Mouse (Mus musculus) cerebellum, postnatal 36 days (tissue): ENCODE measurements at regions not wholly inside any gene's neighbourhood (a gene's known extent, or its start where the extent isn't known, plus 50 kb on each side); places are given as distances from the start of the nearest gene placed in this dataset.
A peak's percentile ranks its signal among the peaks of the same experiment; 100 is the strongest.

ENCODE experiments used
- DNase-seq, 2 experiments: peaks; one replicate each; pipeline ENCODE4 v3.0.0; 2021 to 2022; ENCODE audit warnings: mixed read lengths in 2 of 2

DNA sequence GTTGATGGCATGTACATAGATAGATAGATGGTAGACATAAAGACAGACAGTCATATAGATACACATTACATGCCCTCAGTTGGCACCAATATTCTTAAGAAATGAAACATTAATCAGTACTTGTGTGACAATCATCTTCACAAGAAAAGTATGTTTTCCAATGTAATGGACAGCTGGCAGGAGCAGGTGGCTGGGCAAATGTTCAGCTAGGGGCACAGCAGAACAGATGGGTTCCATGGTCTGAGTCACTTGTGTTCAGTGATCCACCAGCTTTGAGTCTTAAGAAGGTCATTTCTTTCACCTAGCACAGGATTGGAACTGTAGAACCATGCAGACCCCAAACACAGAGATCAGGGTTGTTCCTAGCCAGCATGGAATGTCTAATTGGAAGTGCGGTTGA, 2631.2 kb upstream of the 5930422O12Rik start:
- peak; percentile 52 to 53 for DNase-seq

GRCm38 (mm10) chr8:30817028-30817427, 2611.5 kb upstream of the 5930422O12Rik start:
- DNase-seq: no peak

- no peak for DNase-seq
These were observed 2605.5 kb upstream of the 5930422O12Rik start for GRCm38 (mm10) chr8:30822835-30823587.

DNA sequence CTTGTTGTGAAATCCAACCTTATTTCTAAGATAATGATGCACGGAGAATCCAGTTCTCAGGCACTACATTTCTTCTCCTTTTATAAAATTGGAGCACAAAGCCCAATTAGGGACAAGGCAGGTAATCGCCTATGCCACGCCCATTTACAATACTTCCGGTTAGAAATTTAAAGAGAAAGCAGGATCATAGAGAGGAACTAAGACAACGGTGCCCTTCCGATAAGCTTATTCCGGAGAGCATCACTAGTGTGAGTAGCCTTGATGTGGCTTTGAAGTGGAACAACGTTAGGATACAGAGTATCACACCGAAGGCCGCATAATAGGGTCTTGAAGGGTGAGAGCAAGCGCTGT, 2604.9 kb upstream of the 5930422O12Rik start:
- no peak for DNase-seq

- no peak for DNase-seq
These were observed 2602.5 kb upstream of the 5930422O12Rik start for GRCm38 (mm10) chr8:30826021-30826420.

DNA sequence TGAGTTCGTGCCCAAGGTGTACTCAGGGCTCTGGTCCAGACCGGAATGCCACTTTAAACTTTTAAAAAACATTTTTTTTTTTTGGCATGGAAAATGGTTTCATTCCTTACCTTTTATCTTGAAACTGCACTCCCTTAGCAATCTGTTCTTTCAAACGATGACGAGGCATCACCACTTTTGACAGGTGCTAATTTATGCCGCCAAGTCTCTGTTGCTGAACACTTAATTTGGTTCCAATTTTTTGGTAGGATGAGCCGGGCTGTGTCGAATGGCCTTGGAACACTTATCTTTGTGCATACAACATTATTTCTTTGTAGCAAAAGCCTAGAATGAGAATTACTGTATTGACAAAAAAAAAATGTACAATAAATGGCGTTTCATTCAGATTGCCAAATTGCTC, 2590.5 kb upstream of the 5930422O12Rik start:
- no peak for DNase-seq

- DNase-seq: peak; percentile 51
These were observed 2588.4 kb upstream of the 5930422O12Rik start for GRCm38 (mm10) chr8:30840064-30840463.

DNA sequence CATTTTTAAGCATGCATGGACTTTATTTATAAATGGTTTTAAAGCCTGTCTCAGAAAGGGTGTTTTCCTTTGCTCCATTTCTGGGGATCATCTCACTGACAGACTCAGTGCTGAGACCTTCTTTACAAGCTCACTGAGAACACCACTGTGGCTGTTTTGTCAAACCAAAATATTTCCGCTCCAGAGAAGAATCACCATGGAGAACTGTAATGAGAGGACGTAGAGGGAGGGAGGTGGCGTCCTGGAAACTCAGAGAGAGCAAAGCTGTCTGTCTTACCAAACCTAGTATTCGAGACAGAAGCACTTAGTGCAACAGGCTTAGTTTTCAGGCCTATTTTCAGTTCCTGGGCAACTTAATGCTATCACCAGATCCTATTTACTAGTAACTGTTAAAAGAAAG, 2565.5 kb upstream of the 5930422O12Rik start:
- DNase-seq: peak in 1 of 2 experiments; percentile 2

DNA sequence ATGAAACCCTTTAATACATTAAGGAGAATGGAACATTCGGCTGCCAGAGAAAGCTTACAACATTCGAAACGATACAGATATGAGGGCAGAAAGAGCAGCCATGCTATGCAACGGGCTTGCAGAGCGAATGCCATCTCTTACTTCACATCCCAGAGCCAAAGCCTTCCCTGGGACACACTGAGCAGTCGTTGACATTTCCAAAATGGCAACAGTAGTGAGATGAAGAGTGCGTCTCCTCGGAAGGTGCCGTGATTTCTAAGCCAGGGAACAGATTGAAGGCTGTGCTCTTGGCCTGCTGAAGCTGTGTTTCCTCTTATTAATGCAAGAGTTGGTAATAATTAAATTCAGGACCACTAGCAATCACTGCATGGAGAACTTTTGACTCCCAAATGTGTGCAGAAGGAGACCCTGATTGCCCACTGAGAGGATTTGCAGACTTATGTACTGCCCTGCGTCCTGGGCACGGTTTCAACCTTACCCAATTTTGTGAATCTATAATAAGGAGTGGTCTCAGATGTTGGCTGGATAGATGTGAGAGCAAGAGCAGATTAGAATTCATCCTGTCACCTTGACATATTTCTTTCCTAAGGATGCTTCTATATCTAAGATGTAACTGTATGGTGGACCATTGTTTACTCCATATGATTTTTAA, 2522.3 kb upstream of the 5930422O12Rik start:
- no peak for DNase-seq

GRCm38 (mm10) chr8:30913664-30914063, 2514.8 kb upstream of the 5930422O12Rik start:
- DNase-seq: no peak

DNA sequence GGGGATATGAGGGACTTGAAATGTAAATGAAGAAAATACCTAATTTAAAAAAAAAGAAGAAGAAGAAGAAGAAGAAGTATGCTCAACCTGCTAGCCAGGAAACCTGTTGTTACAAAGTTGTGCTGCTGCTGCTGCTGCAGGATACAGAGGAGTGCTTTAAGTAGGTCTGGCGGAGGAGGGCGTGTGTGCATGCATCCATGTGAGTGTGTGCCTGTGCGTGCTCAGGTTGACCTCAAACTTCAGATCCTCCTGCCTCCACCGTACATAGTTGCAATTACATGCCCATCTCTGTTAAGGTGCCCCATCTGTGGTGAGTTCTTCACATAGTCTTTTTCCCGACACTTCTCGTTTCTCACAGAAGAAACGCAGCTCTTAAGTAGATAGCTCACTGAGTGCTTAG, 2513.4 kb upstream of the 5930422O12Rik start:
- no peak for DNase-seq

- DNase-seq: peak; percentile 6 to 9
These were observed 2512.8 kb upstream of the 5930422O12Rik start for GRCm38 (mm10) chr8:30915601-30916171.

DNA sequence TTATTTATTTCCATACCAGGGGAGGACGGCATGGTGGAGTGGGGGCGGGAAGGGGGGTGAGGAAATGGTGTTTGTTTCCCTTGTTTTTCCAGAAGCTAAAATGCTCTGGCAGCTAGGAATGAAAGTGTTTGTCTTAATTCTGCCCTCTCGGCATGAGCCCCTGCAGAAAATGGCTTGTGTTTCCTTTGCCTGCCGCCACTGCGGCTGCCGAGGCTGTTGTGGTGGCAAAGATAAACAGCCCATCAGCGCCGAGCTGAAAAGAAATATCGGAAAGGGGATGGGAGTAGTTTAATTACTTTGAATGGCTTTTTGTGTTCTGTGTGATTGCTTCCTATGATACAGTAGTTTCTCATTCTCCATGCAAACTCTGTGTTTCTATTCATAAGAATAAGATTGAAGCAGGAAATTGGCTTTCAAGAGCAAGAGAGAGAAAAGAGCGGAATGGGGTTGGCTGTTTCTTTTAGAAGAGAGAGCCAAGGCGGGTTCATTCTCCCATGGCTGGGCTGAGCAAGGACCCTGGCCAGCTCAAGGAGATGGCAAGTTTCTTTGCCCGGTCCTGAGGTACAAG, 2512.2 kb upstream of the 5930422O12Rik start:
- peak; percentile 8 to 18 for DNase-seq

DNA sequence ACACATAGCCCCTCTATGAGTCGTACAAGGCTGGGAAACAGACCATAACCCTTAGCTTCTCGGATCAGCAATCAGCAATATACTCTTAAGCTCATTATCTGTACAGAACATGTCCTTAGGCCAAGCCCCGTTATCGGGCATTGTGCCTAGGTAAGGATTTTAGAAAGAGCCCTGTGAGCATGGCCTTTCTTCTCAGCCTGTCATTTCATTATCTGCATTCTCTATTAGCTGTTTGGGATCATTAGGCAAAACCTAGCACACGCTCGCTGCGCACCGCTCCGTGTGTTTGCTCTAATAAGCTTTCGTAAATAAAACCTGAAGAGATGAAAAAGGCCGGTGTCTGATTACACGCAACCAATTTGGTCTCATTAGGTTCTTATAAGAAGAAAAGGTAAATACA, 2507.1 kb upstream of the 5930422O12Rik start:
- no peak for DNase-seq

DNA sequence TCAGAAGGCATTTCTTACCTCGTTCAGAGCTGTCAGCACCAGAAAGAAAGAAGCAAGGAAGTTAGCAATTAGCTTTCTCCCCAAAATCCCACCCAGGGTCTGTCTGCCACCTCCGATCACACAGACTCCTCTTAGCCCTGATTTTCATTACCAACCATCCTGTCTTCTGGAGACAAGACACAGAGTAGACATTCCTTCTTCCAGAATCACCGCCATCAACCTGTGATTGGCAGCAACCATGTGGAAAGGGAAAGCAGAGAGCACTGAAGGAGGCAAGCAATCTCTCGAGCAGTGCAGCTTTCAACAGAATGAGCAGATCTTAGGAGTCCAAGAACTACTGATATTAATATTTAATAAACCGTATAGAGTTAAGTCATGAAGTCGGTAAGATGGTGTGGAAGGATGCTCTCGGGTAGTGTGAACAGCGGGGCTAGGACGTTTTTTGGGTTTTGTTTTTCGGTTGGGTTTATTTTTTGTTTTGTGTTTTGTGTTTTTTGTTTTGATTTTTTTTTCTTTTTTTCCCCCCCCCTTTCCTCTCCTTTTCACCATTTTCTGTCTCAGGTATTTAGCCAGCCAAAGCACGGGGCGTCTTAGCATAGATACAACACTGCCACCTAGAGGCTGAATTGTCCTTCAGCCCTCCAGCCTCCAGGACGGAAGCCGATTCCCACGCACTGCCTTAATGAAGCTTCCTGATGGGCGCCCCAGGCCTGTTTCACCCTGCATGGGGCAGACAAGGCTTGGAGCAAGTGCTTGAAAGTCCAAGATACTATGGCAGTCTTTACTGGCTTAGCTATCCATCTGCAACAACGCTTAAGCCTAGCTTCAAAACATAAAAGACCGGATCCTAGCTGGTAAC, 2505.0 kb upstream of the 5930422O12Rik start:
- peak; percentile 63 to 74 for DNase-seq

DNA sequence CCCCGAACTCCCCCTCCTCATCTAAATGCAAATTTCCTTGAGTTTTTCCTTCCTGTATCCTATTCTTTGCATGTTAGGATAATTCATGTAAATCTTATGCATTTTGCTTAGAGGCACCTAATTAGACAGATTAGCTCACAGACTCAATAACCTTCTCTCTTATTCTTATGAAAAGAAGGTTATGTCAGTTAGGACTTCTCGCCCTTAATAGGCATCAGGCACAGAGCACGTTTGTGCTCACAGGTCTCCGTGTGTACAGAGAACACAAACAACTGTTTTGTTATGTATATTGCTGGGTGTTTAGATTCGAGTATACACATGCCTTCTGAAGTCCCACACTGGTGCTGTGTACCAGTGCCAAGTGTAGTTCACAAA, 2504.4 kb upstream of the 5930422O12Rik start:
- DNase-seq: no peak

DNA sequence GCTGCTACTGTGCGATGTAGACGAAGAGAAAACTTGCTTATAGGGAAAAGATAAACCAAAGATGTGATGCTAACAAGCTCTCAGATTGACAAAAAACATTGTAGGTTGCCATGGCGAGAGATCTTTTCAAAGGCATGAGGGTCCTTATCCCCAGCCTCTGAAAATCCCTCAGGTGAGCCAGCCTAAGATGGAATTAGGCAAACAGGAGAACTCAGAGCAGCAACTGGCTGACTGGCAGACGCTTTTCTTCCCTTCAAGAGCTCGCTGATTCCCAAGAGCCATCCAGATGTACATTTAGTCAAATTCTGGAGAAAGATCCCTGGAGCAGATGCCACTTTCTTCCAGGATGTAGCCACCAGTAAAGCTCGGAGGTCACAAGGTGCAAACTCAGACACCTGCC, 2503.9 kb upstream of the 5930422O12Rik start:
- no peak for DNase-seq

DNA sequence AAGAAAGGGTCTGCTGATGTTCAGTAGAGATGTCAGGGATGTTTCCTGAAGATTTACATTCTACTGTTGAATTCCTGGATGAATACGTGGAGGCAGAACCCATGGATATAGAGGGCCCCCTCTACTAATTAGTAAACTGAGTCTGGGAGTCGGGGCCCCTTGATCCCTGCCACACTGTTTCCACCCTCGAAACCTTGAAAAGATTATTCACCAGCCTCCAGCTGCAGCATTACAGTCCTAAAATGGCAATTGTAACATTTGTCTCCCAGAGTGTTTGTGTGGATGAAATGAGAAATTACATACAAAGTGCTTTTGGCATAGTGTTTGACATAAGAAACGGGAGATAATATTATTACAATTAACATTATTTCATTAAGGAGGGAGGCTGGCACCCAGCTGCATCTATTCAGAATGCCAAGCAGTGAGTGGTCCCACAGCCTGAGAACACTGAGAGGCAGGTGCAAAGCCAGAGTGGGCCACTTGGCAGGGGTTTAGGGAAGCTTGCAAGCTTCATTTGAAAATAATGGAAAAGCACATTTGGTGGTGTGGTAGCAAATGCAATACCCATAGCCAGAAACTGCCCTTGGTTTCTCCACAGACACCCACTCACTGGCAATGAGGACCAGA, 2490.9 kb upstream of the 5930422O12Rik start:
- no peak for DNase-seq

- DNase-seq: no peak
These were observed 2487.6 kb upstream of the 5930422O12Rik start for GRCm38 (mm10) chr8:30940901-30941300.

DNA sequence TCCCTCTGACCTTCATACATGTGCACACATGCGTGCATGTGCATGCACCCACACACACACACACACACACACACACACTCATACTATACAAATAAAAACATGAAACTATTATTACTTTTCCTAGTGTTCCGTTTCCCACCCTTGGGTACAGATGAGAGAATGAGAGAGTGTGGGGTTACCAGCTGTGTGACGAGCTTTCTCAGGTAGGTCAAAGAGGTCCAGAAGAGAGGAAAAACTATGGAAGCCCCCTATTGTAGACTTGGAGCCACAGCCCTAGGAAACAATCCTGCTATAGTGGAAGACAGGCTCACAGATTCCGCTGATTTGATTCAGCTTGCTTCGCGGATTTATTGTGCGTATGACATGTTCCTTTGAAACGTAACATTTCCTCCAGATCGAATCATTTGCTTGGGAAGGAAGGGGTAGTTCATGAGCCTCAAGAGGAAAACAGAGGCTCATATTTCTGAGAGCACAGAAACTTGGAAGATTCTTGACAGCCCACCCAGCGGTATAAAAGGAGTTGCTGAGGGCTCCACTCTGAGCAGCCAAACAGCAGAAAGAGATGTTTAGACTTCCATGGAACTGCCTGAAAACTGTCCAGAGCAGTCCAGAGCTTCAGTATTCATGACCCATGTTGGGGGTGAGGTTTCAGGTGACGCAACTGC, 2486.9 kb upstream of the 5930422O12Rik start:
- no peak for DNase-seq

GRCm38 (mm10) chr8:30946154-30947065, 2482.1 kb upstream of the 5930422O12Rik start:
- no peak for DNase-seq
